Mouse (Mus musculus): Measurements from ENCODE around the gene Ecel1. TPM values are rescaled to one million over a fixed set of nuclear protein-coding genes. Genes with fewer than 3 reads are reported as not detected.

The Ecel1 gene
- polyA plus RNA-seq, 1 experiment from 2014 or later: 14.4 TPM

DNA sequence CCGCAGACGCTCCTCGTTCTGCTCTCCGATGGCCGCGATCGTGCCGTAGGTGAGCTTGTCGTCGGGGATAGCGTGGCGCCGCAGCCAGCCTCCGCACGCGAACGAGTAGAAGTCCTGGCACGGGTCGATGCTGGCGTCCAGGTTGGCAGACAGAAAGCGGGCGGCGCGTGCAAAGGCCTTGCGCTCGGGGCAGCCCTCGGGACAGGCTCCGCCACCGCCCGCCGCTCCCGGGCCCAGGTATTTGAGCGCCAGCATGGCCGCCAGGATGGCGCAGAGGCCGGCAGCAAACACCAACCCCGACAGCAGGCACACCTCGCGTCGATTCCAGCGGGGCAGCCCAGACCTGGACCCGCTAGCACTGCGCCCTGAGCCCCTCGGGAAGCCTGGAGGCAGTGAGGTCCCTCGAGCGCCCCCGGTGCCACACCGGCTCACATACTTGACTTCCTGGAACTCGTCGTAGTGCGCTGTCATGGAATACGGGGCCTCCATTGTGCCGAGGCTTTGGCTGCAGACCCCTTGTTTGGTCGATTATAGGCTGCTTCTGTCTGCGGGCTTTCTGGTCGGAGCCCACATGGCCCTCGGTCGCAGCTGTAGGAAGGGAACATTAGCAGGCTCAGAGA is 1.7 kb downstream of the Ecel1 start:
- 1% methylated on average over 58 of the region's 58 CpGs for whole genome bisulfite sequencing
- Histone ChIP-seq H3K27me3 (ENCODE audit: control insufficient read depth, insufficient read depth, low read depth, low read length) (peaks cover 66% of the 10 kb centered on the region), H3K36me3 (ENCODE audit: control insufficient read depth, insufficient read depth, low read length) (no peaks in the 10 kb centered on the region), H3K4me3 (ENCODE audit: low read depth, low read length) (peak overlapping the region; percentile 45), H3K4me1 (ENCODE audit: control insufficient read depth, insufficient read depth, low read length) (peaks cover 13% of the 10 kb centered on the region), H3K9ac (ENCODE audit: low read depth, low read length) (peak overlapping the region; percentile 37; the same call in 1 of the 2 replicates), H3K4me2 (ENCODE audit: low read length) (peak overlapping the region; percentile 73), H3K9me3 (replicated peaks; ENCODE audit: control insufficient read depth, low read length, poor library complexity, severe bottlenecking) (no peaks in the 10 kb centered on the region), H3K27ac (ENCODE audit: low read length) (no peak overlapping the region)
- 0 out of 2 replicates have a peak, but pooled peaks have one; percentile 4 for ATAC-seq

DNA sequence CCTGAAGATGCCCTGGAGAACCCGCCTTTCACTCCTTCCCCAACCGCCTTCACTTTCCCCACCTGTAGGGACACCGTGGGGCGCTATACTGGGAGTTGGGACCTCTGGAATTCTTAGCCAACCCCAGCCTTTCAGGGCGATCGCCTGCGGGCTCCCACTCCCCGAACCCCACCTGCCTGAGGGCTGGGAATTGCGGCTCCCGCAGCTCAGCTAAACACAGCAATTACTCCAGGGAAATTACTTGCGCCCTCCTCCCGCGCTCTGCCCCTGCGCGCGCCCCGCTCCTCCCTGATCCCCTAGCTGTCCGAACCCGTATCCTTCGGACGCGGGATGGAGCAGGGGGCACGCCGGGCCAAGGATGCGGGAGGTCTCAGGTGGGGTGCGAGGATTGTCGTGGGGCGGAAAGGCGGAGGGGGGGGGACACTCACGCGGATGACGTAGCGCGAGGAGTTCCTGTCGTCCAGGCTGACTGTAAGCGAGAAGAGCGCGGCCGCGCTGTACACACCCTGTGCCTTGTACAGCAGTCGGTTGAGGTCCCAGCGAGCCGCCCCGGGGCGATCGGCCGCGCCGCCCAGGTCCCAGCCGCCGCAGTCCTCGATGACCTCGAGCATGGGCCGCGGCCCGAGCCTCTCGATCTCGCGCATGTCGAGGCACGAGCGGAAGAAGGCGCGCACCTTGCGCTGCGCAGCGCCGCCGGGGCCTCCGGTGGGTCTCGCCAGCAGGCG is 2.4 kb downstream of the Ecel1 start:
- Histone ChIP-seq H3K4me2 (ENCODE audit: low read length) (peak overlapping the region; percentile 53), H3K36me3 (ENCODE audit: control insufficient read depth, insufficient read depth, low read length) (no peaks in the 10 kb centered on the region), H3K9ac (ENCODE audit: low read depth, low read length) (peak overlapping the region; percentile 37; the same call in 1 of the 2 replicates), H3K27ac (ENCODE audit: low read length) (no peak overlapping the region), H3K27me3 (ENCODE audit: control insufficient read depth, insufficient read depth, low read depth, low read length) (peaks cover 66% of the 10 kb centered on the region), H3K4me3 (ENCODE audit: low read depth, low read length) (peak overlapping the region; percentile 45), H3K4me1 (ENCODE audit: control insufficient read depth, insufficient read depth, low read length) (peaks cover 13% of the 10 kb centered on the region), H3K9me3 (replicated peaks; ENCODE audit: control insufficient read depth, low read length, poor library complexity, severe bottlenecking) (no peaks in the 10 kb centered on the region)
- under 1% methylated on average over 70 of the region's 72 CpGs for WGBS
- ATAC-seq: 0 out of 2 replicates have a peak, but pooled peaks have one; percentile 19

- 86% methylated on average over 6 of the region's 6 CpGs for WGBS
- Histone ChIP-seq H3K4me3 (ENCODE audit: low read depth, low read length) (no peak overlapping the region), H3K36me3 (ENCODE audit: control insufficient read depth, insufficient read depth, low read length) (no peaks in the 10 kb centered on the region), H3K27ac (ENCODE audit: low read length) (no peak overlapping the region), H3K4me1 (ENCODE audit: control insufficient read depth, insufficient read depth, low read length) (peaks cover 13% of the 10 kb centered on the region), H3K9me3 (replicated peaks; ENCODE audit: control insufficient read depth, low read length, poor library complexity, severe bottlenecking) (no peaks in the 10 kb centered on the region), H3K27me3 (ENCODE audit: control insufficient read depth, insufficient read depth, low read depth, low read length) (peaks cover 51% of the 10 kb centered on the region), H3K4me2 (ENCODE audit: low read length) (no peak overlapping the region), H3K9ac (ENCODE audit: low read depth, low read length) (no peak overlapping the region)
- no peak for ATAC-seq
Measured at GRCm38 (mm10) chr1:87151286-87151685, 5.0 kb downstream of the Ecel1 start.

DNA sequence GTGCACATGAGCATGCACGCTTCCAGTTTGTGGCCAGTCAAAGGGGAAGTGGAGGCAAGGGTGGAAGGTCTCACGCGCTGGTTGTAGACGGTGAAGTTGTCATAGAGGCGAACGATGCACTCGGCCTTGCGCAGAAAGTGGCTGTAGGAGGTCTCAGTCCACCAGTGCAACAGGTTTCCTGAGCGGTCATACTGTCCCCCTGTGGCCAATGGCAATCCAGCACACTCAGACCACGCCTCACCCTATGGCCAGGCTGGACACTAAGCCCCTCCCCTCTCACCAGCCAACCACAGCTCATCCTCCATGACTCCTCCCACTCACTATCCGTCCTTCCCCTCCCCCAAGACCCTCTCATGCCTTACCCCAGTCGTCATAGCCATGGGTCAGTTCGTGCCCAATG is 6.9 kb downstream of the Ecel1 start:
- H3K36me3 ChIP-seq (ENCODE audit: control insufficient read depth, insufficient read depth, low read length): no peaks in the 10 kb centered on the region
- H3K27me3 ChIP-seq (ENCODE audit: control insufficient read depth, insufficient read depth, low read depth, low read length): peaks cover 41% of the 10 kb centered on the region
- no peak for ATAC-seq
- no peaks in the 10 kb centered on the region for H3K9me3 ChIP-seq (replicated peaks; ENCODE audit: control insufficient read depth, low read length, poor library complexity, severe bottlenecking)
- H3K4me3 ChIP-seq (ENCODE audit: low read depth, low read length): no peak overlapping the region
- no peak overlapping the region for H3K27ac ChIP-seq (ENCODE audit: low read length)
- WGBS: 28% methylated on average over 13 of the region's 13 CpGs
- no peak overlapping the region for H3K9ac ChIP-seq (ENCODE audit: low read depth, low read length)
- no peak overlapping the region for H3K4me2 ChIP-seq (ENCODE audit: low read length)
- H3K4me1 ChIP-seq (ENCODE audit: control insufficient read depth, insufficient read depth, low read length): peaks cover 7% of the 10 kb centered on the region

DNA sequence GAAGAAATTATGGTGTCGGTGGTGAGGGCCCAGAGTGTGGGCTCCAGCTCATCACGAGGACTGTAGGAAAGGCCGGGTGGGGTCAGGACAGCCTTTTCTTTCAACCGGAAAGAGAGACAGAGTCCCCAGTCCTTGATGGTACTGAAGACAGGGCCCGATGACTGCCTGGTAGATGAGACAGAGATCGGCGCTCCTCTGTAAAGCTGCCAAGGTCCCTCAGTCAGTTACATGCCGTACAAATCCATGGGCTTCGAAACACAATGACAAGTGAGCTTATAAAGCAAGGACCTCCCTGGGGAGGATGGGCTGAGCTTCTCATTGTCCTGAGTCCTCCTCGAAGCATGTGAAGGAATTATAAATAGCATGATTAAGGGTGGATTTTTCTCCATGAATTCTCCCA is 13.2 kb downstream of the Ecel1 start:
- Histone ChIP-seq H3K4me1 (ENCODE audit: control insufficient read depth, insufficient read depth, low read length) (peaks cover 10% of the 10 kb centered on the region; the same call in 1 of the 2 replicates), H3K4me2 (ENCODE audit: low read length) (no peak overlapping the region), H3K9me3 (replicated peaks; ENCODE audit: control insufficient read depth, low read length, poor library complexity, severe bottlenecking) (no peaks in the 10 kb centered on the region), H3K27me3 (ENCODE audit: control insufficient read depth, insufficient read depth, low read depth, low read length) (no peaks in the 10 kb centered on the region), H3K4me3 (ENCODE audit: low read depth, low read length) (no peak overlapping the region), H3K27ac (ENCODE audit: low read length) (no peak overlapping the region), H3K9ac (ENCODE audit: low read depth, low read length) (no peak overlapping the region), H3K36me3 (ENCODE audit: control insufficient read depth, insufficient read depth, low read length) (no peaks in the 10 kb centered on the region)
- 57% methylated on average over 10 of the region's 10 CpGs for WGBS
- no peak for ATAC-seq

DNA sequence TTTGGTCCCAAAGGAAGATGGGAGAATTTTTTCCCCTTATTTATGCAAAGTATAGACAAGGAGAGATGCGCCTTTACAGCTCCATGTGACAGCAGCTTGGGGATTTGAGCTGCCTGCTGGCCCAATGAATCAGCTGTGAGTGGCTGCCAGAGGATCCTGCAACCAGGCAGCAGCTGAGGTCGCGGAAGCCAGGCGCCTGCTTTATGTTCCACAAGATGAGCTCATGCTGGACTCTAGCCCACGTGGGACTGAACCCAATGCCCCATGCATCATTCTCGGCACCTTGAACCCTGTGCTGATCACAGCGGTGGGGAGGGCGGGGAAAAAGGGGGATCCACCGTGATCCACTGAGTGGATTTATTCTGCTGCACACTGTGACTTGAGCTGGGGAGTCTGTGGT is 13.9 kb downstream of the Ecel1 start:
- Histone ChIP-seq H3K9me3 (replicated peaks; ENCODE audit: control insufficient read depth, low read length, poor library complexity, severe bottlenecking) (no peaks in the 10 kb centered on the region), H3K27me3 (ENCODE audit: control insufficient read depth, insufficient read depth, low read depth, low read length) (no peaks in the 10 kb centered on the region), H3K4me2 (ENCODE audit: low read length) (no peak overlapping the region), H3K4me1 (ENCODE audit: control insufficient read depth, insufficient read depth, low read length) (peaks cover 10% of the 10 kb centered on the region; the same call in 1 of the 2 replicates), H3K27ac (ENCODE audit: low read length) (no peak overlapping the region), H3K9ac (ENCODE audit: low read depth, low read length) (no peak overlapping the region), H3K4me3 (ENCODE audit: low read depth, low read length) (no peak overlapping the region), H3K36me3 (ENCODE audit: control insufficient read depth, insufficient read depth, low read length) (no peaks in the 10 kb centered on the region)
- 50% methylated on average over 9 of the region's 9 CpGs for WGBS
- ATAC-seq: peak; percentile 80

DNA sequence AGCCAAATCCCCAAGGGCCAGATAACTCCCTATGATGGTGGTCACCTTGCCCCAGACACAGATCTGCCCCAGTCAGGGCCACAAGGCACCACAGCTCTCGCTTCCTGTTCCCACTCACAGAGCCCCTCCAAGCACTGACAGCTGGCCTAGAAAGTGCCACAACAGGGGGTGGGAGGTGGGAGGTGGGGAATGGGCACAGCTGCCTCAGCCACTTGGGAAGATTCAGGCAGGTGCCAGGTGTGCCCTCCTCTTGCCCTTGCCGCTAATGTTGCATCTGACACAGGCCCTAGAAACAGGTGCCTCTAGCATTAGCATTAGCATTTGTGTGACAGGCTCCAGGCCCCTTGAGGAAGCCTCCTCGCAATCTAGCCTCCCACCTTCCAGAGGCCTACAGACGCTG is 14.8 kb downstream of the Ecel1 start:
- Histone ChIP-seq H3K4me1 (ENCODE audit: control insufficient read depth, insufficient read depth, low read length) (peaks cover 10% of the 10 kb centered on the region; the same call in 1 of the 2 replicates), H3K9me3 (replicated peaks; ENCODE audit: control insufficient read depth, low read length, poor library complexity, severe bottlenecking) (no peaks in the 10 kb centered on the region), H3K36me3 (ENCODE audit: control insufficient read depth, insufficient read depth, low read length) (no peaks in the 10 kb centered on the region), H3K9ac (ENCODE audit: low read depth, low read length) (no peak overlapping the region), H3K27me3 (ENCODE audit: control insufficient read depth, insufficient read depth, low read depth, low read length) (no peaks in the 10 kb centered on the region), H3K27ac (ENCODE audit: low read length) (no peak overlapping the region), H3K4me2 (ENCODE audit: low read length) (no peak overlapping the region), H3K4me3 (ENCODE audit: low read depth, low read length) (no peak overlapping the region)
- peak; percentile 36; the same call in 1 of the 2 replicates for ATAC-seq
- WGBS: 69% methylated on average over 4 of the region's 4 CpGs

DNA sequence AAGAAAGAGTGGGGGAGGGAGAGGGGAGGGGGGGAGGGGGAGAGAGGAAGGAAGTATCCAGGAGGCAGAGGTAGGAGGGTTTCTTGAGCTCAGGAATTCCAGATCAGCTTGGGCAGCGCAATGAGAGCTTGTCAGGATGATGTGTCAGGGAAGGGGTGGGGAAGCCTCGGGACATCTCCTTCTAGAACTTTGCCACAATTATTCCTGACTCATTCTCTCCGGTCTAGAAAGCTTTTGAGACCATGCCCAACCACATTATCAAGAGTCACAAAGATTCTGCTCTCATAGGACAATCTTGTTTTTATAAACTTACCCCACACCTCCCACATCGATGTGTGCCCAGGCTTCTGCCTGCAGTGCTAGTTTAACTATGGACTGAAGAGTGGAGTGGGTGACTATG is 24.5 kb downstream of the Ecel1 start:
- H3K4me1 ChIP-seq (ENCODE audit: control insufficient read depth, insufficient read depth, low read length): no peaks in the 10 kb centered on the region
- ATAC-seq: no peak
- no peak overlapping the region for H3K9ac ChIP-seq (ENCODE audit: low read depth, low read length)
- H3K27ac ChIP-seq (ENCODE audit: low read length): no peak overlapping the region
- peaks cover 14% of the 10 kb centered on the region for H3K27me3 ChIP-seq (ENCODE audit: control insufficient read depth, insufficient read depth, low read depth, low read length)
- no peak overlapping the region for H3K4me3 ChIP-seq (ENCODE audit: low read depth, low read length)
- H3K9me3 ChIP-seq (replicated peaks; ENCODE audit: control insufficient read depth, low read length, poor library complexity, severe bottlenecking): no peaks in the 10 kb centered on the region
- no peak overlapping the region for H3K4me2 ChIP-seq (ENCODE audit: low read length)
- 92% methylated on average over 4 of the region's 4 CpGs for WGBS
- H3K36me3 ChIP-seq (ENCODE audit: control insufficient read depth, insufficient read depth, low read length): no peaks in the 10 kb centered on the region

Data from midbrain, embryonic 16.5 days (tissue).